Mouse (Mus musculus): ENCODE measurements around the gene Lypd5. TPM values are rescaled to one million over a fixed set of nuclear protein-coding genes. Genes with fewer than 3 reads are reported as not detected.

Lypd5 gene
- polyA plus RNA-seq, 1 experiment from 2014 or later = 201 TPM

- TF ChIP-seq EP300 (optimal IDR thresholded peaks at IDR 0.05) (no peak), CTCF (IDR thresholded peaks at IDR 0.05; ENCODE audit: low read depth) (no peak)
- no peak overlapping the region for H3K4me3 ChIP-seq (ENCODE audit: low read depth, low read length)
- H3K9me3 ChIP-seq (ENCODE audit: control insufficient read depth, low read length) = no peaks in the 10 kb centered on the region
- no peaks in the 10 kb centered on the region for H3K27me3 ChIP-seq (ENCODE audit: control insufficient read depth, insufficient read depth, low read length)
- H3K4me1 ChIP-seq (replicated peaks; ENCODE audit: control insufficient read depth, insufficient read depth) = no peaks in the 10 kb centered on the region
- H3K36me3 ChIP-seq (ENCODE audit: control insufficient read depth, insufficient read depth, low read length) = no peaks in the 10 kb centered on the region
- no peak overlapping the region for H3K9ac ChIP-seq (ENCODE audit: low read length)
- ATAC-seq (ENCODE audit: low FRiP score, low TSS enrichment) (no peak), DNase-seq (ENCODE audit: low spot score) (no peak)
- H3K4me2 ChIP-seq (replicated peaks; ENCODE audit: low read depth) = no peak overlapping the region
- no peak overlapping the region for H3K27ac ChIP-seq (replicated peaks)
- WGBS = 52% methylated on average over 6 of the region's 6 CpGs
These were observed 30.1 kb upstream of the Lypd5 start for GRCm38 (mm10) chr7:24318942-24319341.

GRCm38 (mm10) chr7:24322593-24322992, 26.4 kb upstream of the Lypd5 start:
- Histone ChIP-seq H3K27ac (replicated peaks) (no peak overlapping the region), H3K27me3 (ENCODE audit: control insufficient read depth, insufficient read depth, low read length) (no peaks in the 10 kb centered on the region), H3K4me2 (replicated peaks; ENCODE audit: low read depth) (no peak overlapping the region), H3K9ac (ENCODE audit: low read length) (no peak overlapping the region), H3K4me3 (ENCODE audit: low read depth, low read length) (no peak overlapping the region), H3K36me3 (ENCODE audit: control insufficient read depth, insufficient read depth, low read length) (no peaks in the 10 kb centered on the region), H3K4me1 (replicated peaks; ENCODE audit: control insufficient read depth, insufficient read depth) (no peaks in the 10 kb centered on the region), H3K9me3 (ENCODE audit: control insufficient read depth, low read length) (0 out of 2 replicates have a peak, but pooled peaks cover 2% of the 10 kb centered on the region)
- TF ChIP-seq EP300 (optimal IDR thresholded peaks at IDR 0.05) (no peak), CTCF (IDR thresholded peaks at IDR 0.05; ENCODE audit: low read depth) (no peak)
- WGBS = 74% methylated on average over 4 of the region's 4 CpGs
- ATAC-seq (ENCODE audit: low FRiP score, low TSS enrichment) (no peak), DNase-seq (ENCODE audit: low spot score) (no peak)

GRCm38 (mm10) chr7:24325197-24325596, 23.8 kb upstream of the Lypd5 start:
- no peaks in the 10 kb centered on the region for H3K36me3 ChIP-seq (ENCODE audit: control insufficient read depth, insufficient read depth, low read length)
- 86% methylated on average over 6 of the region's 6 CpGs for WGBS
- no peaks in the 10 kb centered on the region for H3K4me1 ChIP-seq (replicated peaks; ENCODE audit: control insufficient read depth, insufficient read depth)
- ATAC-seq (ENCODE audit: low FRiP score, low TSS enrichment) = no peak
- H3K27ac ChIP-seq (replicated peaks) = no peak overlapping the region
- H3K4me2 ChIP-seq (replicated peaks; ENCODE audit: low read depth) = peak overlapping the region; percentile 41; the same call in 1 of the 2 replicates
- no peak overlapping the region for H3K4me3 ChIP-seq (ENCODE audit: low read depth, low read length)
- H3K27me3 ChIP-seq (ENCODE audit: control insufficient read depth, insufficient read depth, low read length) = no peaks in the 10 kb centered on the region
- H3K9me3 ChIP-seq (ENCODE audit: control insufficient read depth, low read length) = 0 out of 2 replicates have a peak, but pooled peaks cover 2% of the 10 kb centered on the region
- DNase-seq (ENCODE audit: low spot score) = no peak
- H3K9ac ChIP-seq (ENCODE audit: low read length) = no peak overlapping the region
- TF ChIP-seq CTCF (IDR thresholded peaks at IDR 0.05; ENCODE audit: low read depth) = no peak
- no peak for TF ChIP-seq EP300 (optimal IDR thresholded peaks at IDR 0.05)

GRCm38 (mm10) chr7:24325675-24326128, 23.3 kb upstream of the Lypd5 start:
- DNase-seq (ENCODE audit: low spot score) = peak; percentile 32
- no peak for TF ChIP-seq EP300 (optimal IDR thresholded peaks at IDR 0.05)
- TF ChIP-seq CTCF (IDR thresholded peaks at IDR 0.05; ENCODE audit: low read depth) = peak; percentile 18; the same call in 1 of the 2 replicates
- WGBS = 12% methylated on average over 13 of the region's 13 CpGs
- Histone ChIP-seq H3K4me2 (replicated peaks; ENCODE audit: low read depth) (peak overlapping the region; percentile 41), H3K27me3 (ENCODE audit: control insufficient read depth, insufficient read depth, low read length) (no peaks in the 10 kb centered on the region), H3K9me3 (ENCODE audit: control insufficient read depth, low read length) (0 out of 2 replicates have a peak, but pooled peaks cover 2% of the 10 kb centered on the region), H3K4me1 (replicated peaks; ENCODE audit: control insufficient read depth, insufficient read depth) (no peaks in the 10 kb centered on the region), H3K9ac (ENCODE audit: low read length) (no peak overlapping the region), H3K27ac (replicated peaks) (no peak overlapping the region), H3K36me3 (ENCODE audit: control insufficient read depth, insufficient read depth, low read length) (no peaks in the 10 kb centered on the region), H3K4me3 (ENCODE audit: low read depth, low read length) (peak overlapping the region; percentile 22)
- ATAC-seq (ENCODE audit: low FRiP score, low TSS enrichment) = no peak

- Histone ChIP-seq H3K27ac (replicated peaks) (no peak overlapping the region), H3K4me2 (replicated peaks; ENCODE audit: low read depth) (peak overlapping the region; percentile 41), H3K4me3 (ENCODE audit: low read depth, low read length) (peak overlapping the region; percentile 22), H3K27me3 (ENCODE audit: control insufficient read depth, insufficient read depth, low read length) (no peaks in the 10 kb centered on the region), H3K36me3 (ENCODE audit: control insufficient read depth, insufficient read depth, low read length) (no peaks in the 10 kb centered on the region), H3K4me1 (replicated peaks; ENCODE audit: control insufficient read depth, insufficient read depth) (no peaks in the 10 kb centered on the region), H3K9me3 (ENCODE audit: control insufficient read depth, low read length) (0 out of 2 replicates have a peak, but pooled peaks cover 2% of the 10 kb centered on the region), H3K9ac (ENCODE audit: low read length) (no peak overlapping the region)
- WGBS = 55% methylated on average over 20 of the region's 20 CpGs
- ATAC-seq (ENCODE audit: low FRiP score, low TSS enrichment) (no peak), DNase-seq (ENCODE audit: low spot score) (no peak)
- TF ChIP-seq CTCF (IDR thresholded peaks at IDR 0.05; ENCODE audit: low read depth) (no peak), EP300 (optimal IDR thresholded peaks at IDR 0.05) (no peak)
These were observed 22.5 kb upstream of the Lypd5 start for GRCm38 (mm10) chr7:24326273-24327135.

Data from stomach, postnatal 0 days (tissue).